Mouse (Mus musculus) hindbrain, postnatal 0 days (tissue): ENCODE data around the gene Ankrd40. TPM values are rescaled to one million over a fixed set of nuclear protein-coding genes. Genes with fewer than 3 reads are reported as not detected.
A peak's percentile ranks its signal among the peaks of the same experiment; 100 is the strongest.

Experiments used
- ATAC-seq: fragments of 200-750 bp; cut with Nextera tagmentation; 2 replicates; pipeline ENCODE4 v1.8.0; 2017; ENCODE audit warnings: mild to moderate bottlenecking, moderate TSS enrichment, moderate library complexity
- DNase-seq: peaks from one replicate; pipeline ENCODE4 v3.0.0-alpha.2; 2015; ENCODE audit warnings: low spot score
- H3K27ac ChIP-seq: fragments of 300-500 bp; sonication (generic); 2 replicates; pipeline ENCODE4 v1.5.1; 2014; ENCODE audit warnings: mild to moderate bottlenecking
- H3K27me3 ChIP-seq: fragments of 300-500 bp; sonication (generic); 2 replicates; pipeline ENCODE4 v1.6.1; 2014; ENCODE audit warnings: low read length, mixed read lengths; ENCODE audit not compliant: insufficient read depth
- H3K36me3 ChIP-seq: fragments of 300-500 bp; sonication (generic); 2 replicates; pipeline ENCODE4 v1.6.1; 2014; ENCODE audit warnings: low read length, mixed read lengths; ENCODE audit not compliant: insufficient read depth
- H3K4me1 ChIP-seq: fragments of 300-500 bp; sonication (generic); 2 replicates; pipeline ENCODE4 v1.6.1; 2014; ENCODE audit warnings: antibody characterized with exemption, low read length, mixed read lengths; ENCODE audit not compliant: insufficient read depth
- H3K4me2 ChIP-seq: fragments of 300-500 bp; sonication (generic); 2 replicates; pipeline ENCODE4 v1.6.1; 2014; ENCODE audit warnings: low read depth, mild to moderate bottlenecking, low read length, moderate library complexity, mixed read lengths
- H3K4me3 ChIP-seq: fragments of 300-500 bp; sonication (generic); 2 replicates; pipeline ENCODE4 v1.5.1; 2014; ENCODE audit warnings: low read length
- H3K9ac ChIP-seq: fragments of 300-500 bp; sonication (generic); replicated peaks from 2 replicates; pipeline ENCODE4 v1.6.1; 2014; ENCODE audit warnings: mild to moderate bottlenecking, low read length, moderate library complexity, mixed read lengths
- H3K9me3 ChIP-seq: fragments of 300-500 bp; sonication (generic); 2 replicates; pipeline ENCODE4 v1.6.1; 2016; ENCODE audit warnings: low read length, mixed read lengths
- CTCF ChIP-seq: IDR thresholded peaks from 2 replicates; pipeline ENCODE4 v1.5.1; 2016; ENCODE audit warnings: antibody characterized with exemption, control low read depth, low read depth
- WGBS: fragments of 180-500 bp; shearing (Covaris S2); extraction: QIAGEN DNeasy Blood & Tissue Kit; methylation state at CpG from one replicate; pipeline ENCODE4 v1.1.7; 2014; 5-methylcytosine and 5-hydroxymethylcytosine counted together
- polyA plus RNA-seq: library from polyadenylated mRNA; unstranded; fragments of >200 nt; fragmentation: Nextera tagmentation; extraction: Ambion mirVana; gene quantifications from 2 replicates; pipeline ENCODE4 v1.2.1, GENCODE M21; 2015
- total RNA-seq: library from RNA; depleted of rRNA; stranded (reverse); fragments of >200 nt; gene quantifications from 2 replicates; pipeline ENCODE4 v1.2.3, GENCODE M21; 2014

The Ankrd40 gene
- total and polyA plus RNA-seq, 2 experiments from 2014 or later, result 15.1 to 69.1 TPM

- 69% methylated on average over 5 of the region's 5 CpGs for WGBS
- ATAC-seq, result no peak
These were observed 4.4 kb upstream of the Ankrd40 start for GRCm38 (mm10) chr11:94323271-94323925.

DNA sequence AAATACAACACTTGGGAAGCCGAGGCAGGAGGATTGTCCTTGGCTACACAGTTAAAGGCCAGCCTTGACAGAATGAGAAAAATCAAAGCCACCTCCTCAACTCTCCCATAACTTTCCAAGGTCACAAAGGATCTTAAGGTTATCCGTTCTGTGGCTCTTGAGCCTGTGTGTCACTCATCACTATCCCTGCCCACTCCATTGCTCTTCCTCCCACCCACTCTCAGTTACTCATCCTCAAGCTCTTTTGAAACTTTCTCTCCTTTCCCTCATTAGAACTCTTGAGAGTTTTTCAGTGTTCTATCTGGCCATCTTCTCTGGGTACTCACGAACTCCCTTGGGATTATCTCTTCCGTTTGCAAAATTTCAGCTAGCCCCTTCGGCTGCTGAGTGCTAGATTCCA, 3.2 kb upstream of the Ankrd40 start:
- Histone ChIP-seq H3K27me3 (no peaks in the 10 kb centered on the region), H3K4me2 (no peak overlapping the region), H3K27ac (no peak overlapping the region), H3K4me3 (no peak overlapping the region), H3K9me3 (no peaks in the 10 kb centered on the region), H3K9ac (no peak overlapping the region), H3K4me1 (no peaks in the 10 kb centered on the region), H3K36me3 (no peaks in the 10 kb centered on the region)
- 94% methylated on average over 5 of the region's 5 CpGs for WGBS
- ATAC-seq, result no peak
- no peak for TF ChIP-seq CTCF
- DNase-seq, result no peak

More at GRCm38 (mm10) chr11:94323271-94323925, 4.4 kb upstream of the Ankrd40 start:
- no peak for DNase-seq
- H3K9ac ChIP-seq, result no peak overlapping the region
- no peaks in the 10 kb centered on the region for H3K27me3 ChIP-seq
- H3K4me3 ChIP-seq, result no peak overlapping the region
- peaks cover 3% of the 10 kb centered on the region; the same call in 1 of the 2 replicates for H3K4me1 ChIP-seq
- H3K36me3 ChIP-seq, result no peaks in the 10 kb centered on the region
- H3K4me2 ChIP-seq, result no peak overlapping the region
- H3K9me3 ChIP-seq, result no peaks in the 10 kb centered on the region
- no peak overlapping the region for H3K27ac ChIP-seq
- no peak for TF ChIP-seq CTCF

DNA sequence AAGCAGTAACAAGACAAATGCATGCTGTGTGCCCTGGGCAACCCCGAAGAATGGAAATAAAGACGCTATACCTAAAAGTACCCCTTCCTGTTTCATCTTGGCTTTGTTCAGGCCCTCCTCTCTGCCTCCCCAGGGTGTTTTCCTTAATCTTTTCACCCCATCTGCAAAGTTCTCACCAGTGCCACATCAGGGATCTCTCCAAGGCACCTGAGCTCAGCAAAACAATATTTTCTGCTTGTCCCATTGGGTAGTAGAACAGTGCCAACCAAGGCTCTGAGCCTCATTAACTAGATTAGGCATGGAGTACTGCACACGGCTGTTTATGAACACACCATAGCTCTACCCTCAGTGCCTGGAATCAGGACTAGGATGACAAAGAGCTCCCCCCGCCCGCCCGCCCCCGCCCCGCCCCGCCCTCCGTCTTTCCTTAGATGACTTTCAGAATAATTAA, 815 bp upstream of the Ankrd40 start:
- DNase-seq (peak; percentile 84), ATAC-seq (peak; percentile 73)
- H3K4me3 ChIP-seq, result peak overlapping the region; percentile 77
- peak overlapping the region; percentile 80 for H3K4me2 ChIP-seq
- H3K36me3 ChIP-seq, result no peaks in the 10 kb centered on the region
- H3K4me1 ChIP-seq, result peaks cover 15% of the 10 kb centered on the region; the same call in 1 of the 2 replicates
- no peaks in the 10 kb centered on the region for H3K9me3 ChIP-seq
- H3K9ac ChIP-seq, result peak overlapping the region; percentile 87
- 2% methylated on average over 10 of the region's 10 CpGs for WGBS
- TF ChIP-seq CTCF, result no peak
- peak overlapping the region; percentile 100 for H3K27ac ChIP-seq
- H3K27me3 ChIP-seq, result no peaks in the 10 kb centered on the region

DNA sequence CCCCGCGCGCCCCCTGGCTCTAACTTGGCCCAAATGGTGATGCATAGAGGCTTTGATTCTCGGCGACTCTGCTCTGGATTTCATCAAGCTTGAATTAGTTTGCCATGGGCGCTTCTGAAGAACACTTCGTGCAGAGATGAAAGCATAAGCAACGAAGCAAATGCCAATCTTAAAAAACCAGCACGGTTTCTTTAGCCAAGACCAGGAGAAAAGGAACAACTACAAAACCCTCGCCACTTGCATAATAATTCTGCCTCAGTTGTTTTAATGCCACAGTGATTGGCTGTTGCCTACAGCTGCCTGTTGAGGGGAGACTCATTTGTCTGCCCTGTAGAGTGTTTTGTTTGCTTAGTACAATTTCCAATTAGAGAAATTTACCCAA, 834 bp downstream of the Ankrd40 start:
- ATAC-seq (no peak; the same call in 1 of the 2 replicates), DNase-seq (peak; percentile 65)
- Histone ChIP-seq H3K27ac (peak overlapping the region; percentile 100), H3K27me3 (no peaks in the 10 kb centered on the region), H3K4me2 (peak overlapping the region; percentile 80), H3K9ac (peak overlapping the region; percentile 87), H3K4me3 (peak overlapping the region; percentile 77), H3K9me3 (no peaks in the 10 kb centered on the region), H3K36me3 (no peaks in the 10 kb centered on the region), H3K4me1 (peaks cover 15% of the 10 kb centered on the region; the same call in 1 of the 2 replicates)
- WGBS, result 1% methylated on average over 10 of the region's 10 CpGs
- TF ChIP-seq CTCF, result no peak

- no peaks in the 10 kb centered on the region for H3K27me3 ChIP-seq
- H3K4me1 ChIP-seq, result peaks cover 15% of the 10 kb centered on the region; the same call in 1 of the 2 replicates
- peak; percentile 85 for DNase-seq
- WGBS, result 35% methylated on average over 4 of the region's 4 CpGs
- H3K4me3 ChIP-seq, result no peak overlapping the region
- no peak overlapping the region for H3K9ac ChIP-seq
- peaks cover 2% of the 10 kb centered on the region; the same call in 1 of the 2 replicates for H3K36me3 ChIP-seq
- peak; percentile 70 for TF ChIP-seq CTCF
- no peak overlapping the region for H3K27ac ChIP-seq
- no peak for ATAC-seq
- H3K4me2 ChIP-seq, result peak overlapping the region; percentile 80
- no peaks in the 10 kb centered on the region for H3K9me3 ChIP-seq
These were observed 1.6 kb downstream of the Ankrd40 start for GRCm38 (mm10) chr11:94329270-94329891.

- Histone ChIP-seq H3K4me3 (no peak overlapping the region), H3K27me3 (no peaks in the 10 kb centered on the region), H3K4me2 (peak overlapping the region; percentile 80; the same call in 1 of the 2 replicates), H3K27ac (no peak overlapping the region), H3K4me1 (peaks cover 15% of the 10 kb centered on the region; the same call in 1 of the 2 replicates), H3K9me3 (no peaks in the 10 kb centered on the region), H3K9ac (no peak overlapping the region), H3K36me3 (peaks cover 5% of the 10 kb centered on the region)
- TF ChIP-seq CTCF, result no peak
- 82% methylated on average over 3 of the region's 3 CpGs for WGBS
- ATAC-seq, result no peak
- no peak for DNase-seq
These were observed 2.4 kb downstream of the Ankrd40 start for GRCm38 (mm10) chr11:94330211-94330610.

DNA sequence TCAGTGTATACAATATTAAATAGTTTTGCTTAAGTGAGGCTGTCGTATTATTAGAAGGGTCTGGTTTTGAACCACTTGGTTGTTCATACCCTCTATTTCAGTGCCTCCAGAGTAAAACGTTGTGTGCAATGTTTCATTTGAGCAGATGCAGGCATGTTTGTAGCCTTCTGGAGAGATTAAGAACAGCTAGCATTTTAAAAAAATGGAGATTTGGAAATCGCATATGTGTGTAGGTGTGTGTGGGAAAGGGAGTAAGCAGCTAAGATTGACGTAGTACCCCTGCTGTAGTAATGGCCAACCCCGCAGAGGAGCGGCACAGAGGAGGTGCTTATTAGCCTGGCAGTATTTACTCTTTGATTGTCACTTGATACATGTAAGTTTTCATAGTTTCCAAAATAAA, 4.9 kb downstream of the Ankrd40 start:
- TF ChIP-seq CTCF, result no peak
- Histone ChIP-seq H3K9me3 (no peaks in the 10 kb centered on the region), H3K36me3 (peaks cover 7% of the 10 kb centered on the region), H3K9ac (no peak overlapping the region), H3K4me1 (peaks cover 15% of the 10 kb centered on the region; the same call in 1 of the 2 replicates), H3K27ac (no peak overlapping the region), H3K4me3 (no peak overlapping the region), H3K4me2 (no peak overlapping the region), H3K27me3 (no peaks in the 10 kb centered on the region)
- 90% methylated on average over 6 of the region's 6 CpGs for WGBS
- ATAC-seq (no peak), DNase-seq (no peak)
